Mouse (Mus musculus) neutrophil, adult 59 days (primary cell): ENCODE measurements around the gene Lrrc27. TPM values are rescaled to one million over a fixed set of nuclear protein-coding genes. Genes with fewer than 3 reads are reported as not detected.

ENCODE experiments used
- total RNA-seq, 2 experiments: library from RNA; stranded (reverse); gene quantifications; 1 replicate in 1 of 2; 2 replicates in 1 of 2; pipeline ENCODE4 v1.2.4; 2023

The Lrrc27 gene
- total RNA-seq: 1 to 10 TPM; 5.6 to 6.1 TPM

GRCm38 (mm10) chr7:139212754-139213745 lies at the start of gene Lrrc27, which contains the start of gene Stk32c:
Gene Lrrc27, plus strand, starts transcription at chr7:139212988.
Gene Stk32c, minus strand, starts transcription at chr7:139213307.

DNA sequence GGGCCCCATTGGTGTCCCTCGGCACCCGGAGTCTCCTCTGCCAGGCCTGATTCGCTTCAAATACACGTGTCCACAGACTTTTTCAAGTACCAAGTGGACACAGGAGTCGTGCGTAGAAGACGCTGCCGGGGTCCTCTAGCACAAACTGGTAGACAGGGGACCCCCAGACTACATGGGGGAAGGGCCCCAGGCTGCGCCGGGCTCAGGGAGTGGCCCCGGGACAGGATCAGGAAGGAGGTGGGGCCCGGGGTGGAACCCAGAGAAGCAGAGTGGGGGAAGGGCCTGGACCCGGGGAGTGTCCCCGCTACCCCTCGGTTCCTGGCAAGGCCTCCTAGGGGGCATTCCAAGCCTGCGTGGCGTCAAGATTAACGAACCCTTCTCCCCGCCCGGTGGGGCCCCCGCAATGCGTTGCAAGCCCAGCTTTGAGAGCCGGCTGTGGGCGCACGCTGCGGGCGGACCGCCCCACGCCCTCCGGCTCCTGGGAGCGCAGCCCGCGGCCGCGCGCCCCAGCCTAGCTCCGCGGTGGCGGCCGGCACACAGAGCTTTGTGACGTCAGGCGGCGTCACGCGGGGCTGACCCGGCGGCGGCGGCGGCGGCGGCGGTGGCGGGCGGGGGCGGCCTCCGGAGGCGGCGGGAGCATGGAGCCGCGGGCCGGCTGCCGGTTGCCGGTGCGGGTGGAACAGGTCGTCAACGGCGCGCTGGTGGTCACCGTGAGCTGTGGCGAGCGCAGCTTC lies 35.3 kb downstream of the Lrrc27 start, which contains the start of gene Pwwp2b:
Pwwp2b (plus strand) TSS at position 602 of the 734 bp plus-strand sequence.

Other genes with a start within 250 kb of the Lrrc27 start
- not detected for gene Dpysl4, start 127.0 kb upstream of the Lrrc27 start, total RNA-seq
- gene Stk32c, start 319 bp downstream of the Lrrc27 start, total RNA-seq: not detected
- gene Pwwp2b, start 35.5 kb downstream of the Lrrc27 start, total RNA-seq: 1 to 10 TPM; 6.5 to 7.6 TPM
- 10 to 100 TPM; 49.8 to 54.2 TPM for gene Inpp5a, start 176.1 kb downstream of the Lrrc27 start, total RNA-seq